Mouse (Mus musculus) liver, embryonic 11.5 days (tissue): ENCODE results near the gene Ube4a. TPM values are rescaled to one million over a fixed set of nuclear protein-coding genes. Genes with fewer than 3 reads are reported as not detected.

ENCODE experiments used
- ATAC-seq: fragments of 200-750 bp; cut with Nextera tagmentation; replicated peaks from 2 replicates; pipeline ENCODE4 v1.8.0; 2017; ENCODE audit warnings: moderate number of reproducible peaks, mild to moderate bottlenecking, moderate TSS enrichment, moderate library complexity; ENCODE audit not compliant: low FRiP score
- DNase-seq: peaks from one replicate; pipeline ENCODE4 v3.0.0-alpha.2; 2017; ENCODE audit warnings: low spot score
- H3K27ac ChIP-seq: fragments of 300-500 bp; sonication (generic); 2 replicates; pipeline ENCODE4 v1.5.1; 2014; ENCODE audit warnings: mild to moderate bottlenecking, low read depth, low read length, control low read depth
- H3K27me3 ChIP-seq: fragments of 300-500 bp; sonication (generic); replicated peaks from 2 replicates; pipeline ENCODE4 v1.6.1; 2014; ENCODE audit warnings: low read length, mixed read lengths; ENCODE audit not compliant: control insufficient read depth, insufficient read depth
- H3K36me3 ChIP-seq: fragments of 300-500 bp; sonication (generic); 2 replicates; pipeline ENCODE4 v1.6.1; 2014; ENCODE audit warnings: mild to moderate bottlenecking, low read length, moderate library complexity, mixed read lengths; ENCODE audit not compliant: control insufficient read depth, insufficient read depth
- H3K4me1 ChIP-seq: fragments of 300-500 bp; sonication (generic); replicated peaks from 2 replicates; pipeline ENCODE4 v1.6.1; 2014; ENCODE audit warnings: low read length, mixed read lengths; ENCODE audit not compliant: control insufficient read depth, insufficient read depth
- H3K4me2 ChIP-seq: fragments of 300-500 bp; sonication (generic); 2 replicates; pipeline ENCODE4 v1.6.1; 2014; ENCODE audit warnings: mild to moderate bottlenecking, control low read depth, moderate library complexity
- H3K4me3 ChIP-seq: fragments of 300-500 bp; sonication (generic); 2 replicates; pipeline ENCODE4 v1.5.1; 2014; ENCODE audit warnings: low read depth, low read length, control low read depth
- H3K9ac ChIP-seq: fragments of 300-500 bp; sonication (generic); 2 replicates; pipeline ENCODE4 v1.6.1; 2014; ENCODE audit warnings: low read depth, low read length, control low read depth
- H3K9me3 ChIP-seq: fragments of 300-500 bp; sonication (generic); 2 replicates; pipeline ENCODE4 v1.6.1; 2016; ENCODE audit warnings: low read length, inconsistent platforms, mixed read lengths; ENCODE audit not compliant: control insufficient read depth
- WGBS: fragments of 180-500 bp; shearing (Covaris S2); extraction: QIAGEN DNeasy Blood & Tissue Kit; methylation state at CpG from one replicate; pipeline ENCODE4 v1.1.7; 2014; 5-methylcytosine and 5-hydroxymethylcytosine counted together
- polyA plus RNA-seq: library from polyadenylated mRNA; unstranded; fragments of >200 nt; fragmentation: Nextera tagmentation; extraction: Ambion mirVana; gene quantifications from 2 replicates; pipeline ENCODE4 v1.2.1, GENCODE M21; 2014

The Ube4a gene
- polyA plus RNA-seq, 1 experiment from 2014 or later, result 19.5 TPM

- ATAC-seq (no peak), DNase-seq (no peak)
- Histone ChIP-seq H3K9me3 (no peaks in the 10 kb centered on the region), H3K9ac (no peak overlapping the region), H3K27ac (no peak overlapping the region), H3K36me3 (no peaks in the 10 kb centered on the region), H3K4me2 (no peak overlapping the region), H3K27me3 (no peaks in the 10 kb centered on the region), H3K4me1 (no peaks in the 10 kb centered on the region), H3K4me3 (no peak overlapping the region)
- 67% methylated on average over 5 of the region's 5 CpGs for WGBS
These were observed 60.4 kb downstream of the Ube4a start for GRCm38 (mm10) chr9:44904964-44905363.

- no peak overlapping the region for H3K9ac ChIP-seq
- DNase-seq, result no peak
- WGBS, result 80% methylated on average over 4 of the region's 4 CpGs
- no peak overlapping the region for H3K27ac ChIP-seq
- ATAC-seq, result no peak
- no peak overlapping the region for H3K4me3 ChIP-seq
- no peaks in the 10 kb centered on the region for H3K27me3 ChIP-seq
- no peak overlapping the region for H3K4me2 ChIP-seq
- no peaks in the 10 kb centered on the region for H3K9me3 ChIP-seq
- H3K36me3 ChIP-seq, result no peaks in the 10 kb centered on the region
- H3K4me1 ChIP-seq, result no peaks in the 10 kb centered on the region
These were observed 61.5 kb downstream of the Ube4a start for GRCm38 (mm10) chr9:44903856-44904255.

- no peak overlapping the region for H3K4me2 ChIP-seq
- H3K9ac ChIP-seq, result no peak overlapping the region
- no peak for DNase-seq
- H3K27me3 ChIP-seq, result peaks cover 2% of the 10 kb centered on the region; the same call in 1 of the 2 replicates
- H3K4me1 ChIP-seq, result no peaks in the 10 kb centered on the region
- ATAC-seq, result no peak
- H3K4me3 ChIP-seq, result no peak overlapping the region
- no peak overlapping the region for H3K27ac ChIP-seq
- WGBS, result 63% methylated on average over 4 of the region's 4 CpGs
- H3K36me3 ChIP-seq, result no peaks in the 10 kb centered on the region
- no peaks in the 10 kb centered on the region for H3K9me3 ChIP-seq
These were observed 65.0 kb downstream of the Ube4a start for GRCm38 (mm10) chr9:44900402-44900801.

GRCm38 (mm10) chr9:44899716-44900115 lies 65.7 kb downstream of the Ube4a start:
- Histone ChIP-seq H3K4me3 (no peak overlapping the region), H3K27ac (no peak overlapping the region), H3K9ac (no peak overlapping the region), H3K4me2 (no peak overlapping the region), H3K4me1 (no peaks in the 10 kb centered on the region), H3K36me3 (no peaks in the 10 kb centered on the region), H3K9me3 (no peaks in the 10 kb centered on the region), H3K27me3 (peaks cover 2% of the 10 kb centered on the region; the same call in 1 of the 2 replicates)
- no peak for ATAC-seq
- DNase-seq, result no peak
- WGBS, result 71% methylated on average over 3 of the region's 3 CpGs

GRCm38 (mm10) chr9:44897024-44897423 lies 68.4 kb downstream of the Ube4a start:
- H3K9ac ChIP-seq, result no peak overlapping the region
- WGBS, result 68% methylated on average over 4 of the region's 4 CpGs
- no peaks in the 10 kb centered on the region for H3K36me3 ChIP-seq
- H3K4me2 ChIP-seq, result no peak overlapping the region
- no peak for DNase-seq
- no peak overlapping the region for H3K4me3 ChIP-seq
- H3K9me3 ChIP-seq, result no peaks in the 10 kb centered on the region
- ATAC-seq, result no peak
- H3K27me3 ChIP-seq, result peaks cover 2% of the 10 kb centered on the region; the same call in 1 of the 2 replicates
- H3K4me1 ChIP-seq, result peaks cover 5% of the 10 kb centered on the region; the same call in 1 of the 2 replicates
- no peak overlapping the region for H3K27ac ChIP-seq

- ATAC-seq, result no peak
- Histone ChIP-seq H3K27ac (no peak overlapping the region), H3K27me3 (peaks cover 2% of the 10 kb centered on the region; the same call in 1 of the 2 replicates), H3K4me1 (peaks cover 5% of the 10 kb centered on the region; the same call in 1 of the 2 replicates), H3K4me3 (no peak overlapping the region), H3K4me2 (no peak overlapping the region), H3K9me3 (no peaks in the 10 kb centered on the region), H3K36me3 (no peaks in the 10 kb centered on the region), H3K9ac (no peak overlapping the region)
- DNase-seq, result no peak
- WGBS, result 30% methylated on average over 3 of the region's 3 CpGs
These were observed 72.7 kb downstream of the Ube4a start for GRCm38 (mm10) chr9:44892664-44893063.

- Histone ChIP-seq H3K4me3 (no peak overlapping the region), H3K27me3 (no peaks in the 10 kb centered on the region), H3K36me3 (no peaks in the 10 kb centered on the region), H3K4me1 (peaks cover 5% of the 10 kb centered on the region; the same call in 1 of the 2 replicates), H3K9ac (no peak overlapping the region), H3K27ac (no peak overlapping the region), H3K4me2 (no peak overlapping the region), H3K9me3 (no peaks in the 10 kb centered on the region)
- ATAC-seq (no peak), DNase-seq (no peak)
- WGBS, result 82% methylated on average over 6 of the region's 6 CpGs
These were observed 74.2 kb downstream of the Ube4a start for GRCm38 (mm10) chr9:44891210-44891609.

GRCm38 (mm10) chr9:44890122-44890521 lies 75.3 kb downstream of the Ube4a start:
- Histone ChIP-seq H3K27me3 (no peaks in the 10 kb centered on the region), H3K27ac (no peak overlapping the region), H3K9ac (no peak overlapping the region), H3K9me3 (no peaks in the 10 kb centered on the region), H3K4me1 (peaks cover 5% of the 10 kb centered on the region; the same call in 1 of the 2 replicates), H3K4me3 (no peak overlapping the region), H3K36me3 (no peaks in the 10 kb centered on the region), H3K4me2 (no peak overlapping the region)
- DNase-seq (no peak), ATAC-seq (no peak)
- WGBS, result 43% methylated on average over 2 of the region's 2 CpGs

GRCm38 (mm10) chr9:44888114-44888624 lies 77.2 kb downstream of the Ube4a start:
- Histone ChIP-seq H3K27me3 (no peaks in the 10 kb centered on the region), H3K9me3 (no peaks in the 10 kb centered on the region), H3K27ac (no peak overlapping the region), H3K4me1 (peaks cover 5% of the 10 kb centered on the region; the same call in 1 of the 2 replicates), H3K36me3 (no peaks in the 10 kb centered on the region), H3K4me2 (no peak overlapping the region), H3K9ac (no peak overlapping the region), H3K4me3 (no peak overlapping the region)
- DNase-seq (no peak), ATAC-seq (no peak)
- 81% methylated on average over 7 of the region's 7 CpGs for WGBS
